Mouse (Mus musculus): ENCODE data around the gene Ripk1. TPM values are rescaled to one million over a fixed set of nuclear protein-coding genes. Genes with fewer than 3 reads are reported as not detected.

Gene Ripk1
- polyA plus RNA-seq (2015; fragmentation: Nextera tagmentation; extraction: Ambion mirVana), result 8.5 and 9.2 TPM in 2 replicates

GRCm38 (mm10) chr13:34002058-34003006 lies at the start of gene Ripk1, which contains the start of gene Serpinb6a:
Gene Ripk1, plus strand, starts transcription at chr13:34002363.
Gene Serpinb6a, minus strand, starts transcription at chr13:34002794.
- WGBS, result under 1% methylated on average over 88 of the region's 92 CpGs
- ATAC-seq (ENCODE audit: extremely low read depth, insufficient number of reproducible peaks, low FRiP score, low TSS enrichment), result peak; percentile 93
- Histone ChIP-seq H3K9me3 (no peaks in the 10 kb centered on the region), H3K4me3 (peak within 1 kb of the TSS; percentile 97), H3K4me2 (peak within 1 kb of the TSS; percentile 94), H3K4me1 (peaks cover 14% of the 10 kb centered on the region), H3K9ac (peak within 1 kb of the TSS; percentile 93), H3K36me3 (peaks cover 4% of the 10 kb centered on the region; the same call in 1 of the 2 replicates), H3K27ac (replicated peaks) (peak within 1 kb of the TSS; percentile 91), H3K27me3 (replicated peaks) (no peaks in the 10 kb centered on the region)

- Histone ChIP-seq H3K9ac (no peak overlapping the region), H3K4me1 (no peaks in the 10 kb centered on the region), H3K9me3 (no peaks in the 10 kb centered on the region), H3K36me3 (no peaks in the 10 kb centered on the region), H3K4me3 (no peak overlapping the region), H3K27me3 (replicated peaks) (no peaks in the 10 kb centered on the region), H3K4me2 (no peak overlapping the region), H3K27ac (replicated peaks) (no peak overlapping the region)
- 77% methylated on average over 2 of the region's 2 CpGs for WGBS
- ATAC-seq (ENCODE audit: extremely low read depth, insufficient number of reproducible peaks, low FRiP score, low TSS enrichment), result no peak
Observed at GRCm38 (mm10) chr13:33952947-33953346, 49.2 kb upstream of the Ripk1 start.

- Histone ChIP-seq H3K27ac (replicated peaks) (no peak overlapping the region), H3K4me2 (no peak overlapping the region), H3K9me3 (no peaks in the 10 kb centered on the region), H3K36me3 (no peaks in the 10 kb centered on the region), H3K4me3 (no peak overlapping the region), H3K4me1 (no peaks in the 10 kb centered on the region), H3K27me3 (replicated peaks) (no peaks in the 10 kb centered on the region), H3K9ac (no peak overlapping the region)
- WGBS, result 37% methylated on average over 6 of the region's 6 CpGs
- no peak for ATAC-seq (ENCODE audit: extremely low read depth, insufficient number of reproducible peaks, low FRiP score, low TSS enrichment)
Observed at GRCm38 (mm10) chr13:33956571-33957421, 45.4 kb upstream of the Ripk1 start.

GRCm38 (mm10) chr13:33959771-33960170 lies 42.4 kb upstream of the Ripk1 start:
- Histone ChIP-seq H3K4me3 (no peak overlapping the region), H3K4me2 (no peak overlapping the region), H3K27me3 (replicated peaks) (no peaks in the 10 kb centered on the region), H3K9ac (no peak overlapping the region), H3K27ac (replicated peaks) (no peak overlapping the region), H3K9me3 (no peaks in the 10 kb centered on the region), H3K4me1 (peaks cover 3% of the 10 kb centered on the region), H3K36me3 (no peaks in the 10 kb centered on the region)
- WGBS, result 73% methylated on average over 2 of the region's 2 CpGs
- no peak for ATAC-seq (ENCODE audit: extremely low read depth, insufficient number of reproducible peaks, low FRiP score, low TSS enrichment)

GRCm38 (mm10) chr13:33964206-33965046 lies 37.7 kb upstream of the Ripk1 start, which contains the start of gene Nqo2:
Gene Nqo2, plus strand, starts transcription at chr13:33964687.
- 2% methylated on average over 22 of the region's 22 CpGs for WGBS
- H3K9me3 ChIP-seq, result no peaks in the 10 kb centered on the region
- peak within 1 kb of the TSS; percentile 74 for H3K4me3 ChIP-seq
- H3K27me3 ChIP-seq (replicated peaks), result no peaks in the 10 kb centered on the region
- H3K4me1 ChIP-seq, result peaks cover 21% of the 10 kb centered on the region
- peak within 1 kb of the TSS; percentile 77 for H3K4me2 ChIP-seq
- peak; percentile 77; the same call in 1 of the 2 replicates for ATAC-seq (ENCODE audit: extremely low read depth, insufficient number of reproducible peaks, low FRiP score, low TSS enrichment)
- no peaks in the 10 kb centered on the region for H3K36me3 ChIP-seq
- peak within 1 kb of the TSS; percentile 96 for H3K27ac ChIP-seq (replicated peaks)
- peak within 1 kb of the TSS; percentile 88 for H3K9ac ChIP-seq

- H3K9me3 ChIP-seq, result no peaks in the 10 kb centered on the region
- H3K36me3 ChIP-seq, result peaks cover 4% of the 10 kb centered on the region; the same call in 1 of the 2 replicates
- 12% methylated on average over 14 of the region's 14 CpGs for WGBS
- peaks cover 21% of the 10 kb centered on the region for H3K4me1 ChIP-seq
- H3K4me3 ChIP-seq, result peak overlapping the region; percentile 74
- no peaks in the 10 kb centered on the region for H3K27me3 ChIP-seq (replicated peaks)
- H3K27ac ChIP-seq (replicated peaks), result peak overlapping the region; percentile 96
- peak; percentile 62; the same call in 1 of the 2 replicates for ATAC-seq (ENCODE audit: extremely low read depth, insufficient number of reproducible peaks, low FRiP score, low TSS enrichment)
- H3K9ac ChIP-seq, result peak overlapping the region; percentile 88
- H3K4me2 ChIP-seq, result peak overlapping the region; percentile 77
Observed at GRCm38 (mm10) chr13:33965056-33966024, 36.8 kb upstream of the Ripk1 start.

- 26% methylated on average over 4 of the region's 4 CpGs for WGBS
- peaks cover 11% of the 10 kb centered on the region for H3K36me3 ChIP-seq
- H3K27ac ChIP-seq (replicated peaks), result no peak overlapping the region
- H3K9me3 ChIP-seq, result no peaks in the 10 kb centered on the region
- peaks cover 21% of the 10 kb centered on the region for H3K4me1 ChIP-seq
- H3K4me3 ChIP-seq, result peak overlapping the region; percentile 74
- no peaks in the 10 kb centered on the region for H3K27me3 ChIP-seq (replicated peaks)
- H3K9ac ChIP-seq, result peak overlapping the region; percentile 88; the same call in 1 of the 2 replicates
- ATAC-seq (ENCODE audit: extremely low read depth, insufficient number of reproducible peaks, low FRiP score, low TSS enrichment), result no peak
- H3K4me2 ChIP-seq, result peak overlapping the region; percentile 77
Observed at GRCm38 (mm10) chr13:33966025-33966412, 36.1 kb upstream of the Ripk1 start.

GRCm38 (mm10) chr13:33966574-33966973 lies 35.6 kb upstream of the Ripk1 start:
- Histone ChIP-seq H3K36me3 (peaks cover 13% of the 10 kb centered on the region), H3K4me2 (no peak overlapping the region), H3K27me3 (replicated peaks) (no peaks in the 10 kb centered on the region), H3K27ac (replicated peaks) (no peak overlapping the region), H3K4me1 (peaks cover 21% of the 10 kb centered on the region), H3K9me3 (no peaks in the 10 kb centered on the region), H3K9ac (no peak overlapping the region), H3K4me3 (no peak overlapping the region)
- no peak for ATAC-seq (ENCODE audit: extremely low read depth, insufficient number of reproducible peaks, low FRiP score, low TSS enrichment)

GRCm38 (mm10) chr13:33989625-33990024 lies 12.5 kb upstream of the Ripk1 start:
- Histone ChIP-seq H3K27me3 (replicated peaks) (no peaks in the 10 kb centered on the region), H3K4me1 (no peaks in the 10 kb centered on the region), H3K27ac (replicated peaks) (no peak overlapping the region), H3K9me3 (no peaks in the 10 kb centered on the region), H3K4me3 (no peak overlapping the region), H3K4me2 (no peak overlapping the region), H3K36me3 (peaks cover 42% of the 10 kb centered on the region), H3K9ac (no peak overlapping the region)
- no peak for ATAC-seq (ENCODE audit: extremely low read depth, insufficient number of reproducible peaks, low FRiP score, low TSS enrichment)
- WGBS, result 72% methylated on average over 5 of the region's 5 CpGs

GRCm38 (mm10) chr13:33995197-33995596 lies 7.0 kb upstream of the Ripk1 start:
- Histone ChIP-seq H3K27me3 (replicated peaks) (no peaks in the 10 kb centered on the region), H3K27ac (replicated peaks) (no peak overlapping the region), H3K4me3 (no peak overlapping the region), H3K9me3 (no peaks in the 10 kb centered on the region), H3K4me1 (no peaks in the 10 kb centered on the region), H3K9ac (no peak overlapping the region), H3K36me3 (peaks cover 11% of the 10 kb centered on the region), H3K4me2 (no peak overlapping the region)
- 15% methylated on average over 1 of the region's 1 CpGs for WGBS
- ATAC-seq (ENCODE audit: extremely low read depth, insufficient number of reproducible peaks, low FRiP score, low TSS enrichment), result no peak

Data from heart, embryonic 13.5 days (tissue).